Mouse (Mus musculus): Measurements from ENCODE around the gene Caln1.
A peak's percentile ranks its signal among the peaks of the same experiment; 100 is the strongest.

Gene Caln1

GRCm38 (mm10) chr5:130699476-130699875, 330.2 kb downstream of the Caln1 start:
- DNase-seq (ENCODE audit: low spot score) = no peak

DNA sequence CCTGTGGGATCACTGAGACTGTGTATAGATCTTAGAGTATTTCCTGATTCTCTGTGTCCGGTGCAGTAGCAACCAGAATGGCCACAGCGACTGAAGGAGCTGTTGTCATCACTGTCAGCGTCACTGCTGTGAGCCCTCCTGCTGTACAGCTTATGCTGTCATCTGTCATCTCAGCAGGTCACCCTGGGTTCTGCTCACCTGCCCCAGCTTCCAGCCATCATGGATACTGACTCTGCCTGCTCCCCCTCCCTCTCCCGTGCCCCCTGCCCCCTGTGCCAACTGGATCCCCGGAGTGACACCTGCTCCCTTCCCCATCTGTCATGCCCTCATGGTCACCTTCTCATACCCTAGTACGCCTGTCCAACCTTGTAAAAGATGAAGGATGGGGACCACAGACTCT, 332.5 kb downstream of the Caln1 start:
- DNase-seq (ENCODE audit: low spot score) = no peak

DNA sequence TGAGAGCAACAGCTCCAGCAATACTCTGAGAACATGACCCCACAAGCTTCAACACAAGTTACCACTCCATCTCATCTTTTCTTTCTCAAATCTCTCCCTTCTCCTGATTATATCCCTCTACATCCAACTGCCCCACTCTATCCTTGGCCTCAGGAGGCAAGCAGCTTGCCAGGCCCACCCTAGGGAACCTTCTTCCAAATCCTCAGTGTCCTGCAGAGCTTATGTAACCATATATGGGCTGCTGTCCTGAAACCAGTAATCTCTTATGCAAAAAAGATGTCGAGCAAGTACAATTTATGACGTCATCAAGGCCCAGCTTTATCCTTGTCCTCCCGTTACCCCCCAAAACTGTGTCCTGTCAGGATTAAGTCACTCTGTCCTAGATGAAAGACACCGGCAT, 333.1 kb downstream of the Caln1 start:
- no peak for DNase-seq (ENCODE audit: low spot score)

DNA sequence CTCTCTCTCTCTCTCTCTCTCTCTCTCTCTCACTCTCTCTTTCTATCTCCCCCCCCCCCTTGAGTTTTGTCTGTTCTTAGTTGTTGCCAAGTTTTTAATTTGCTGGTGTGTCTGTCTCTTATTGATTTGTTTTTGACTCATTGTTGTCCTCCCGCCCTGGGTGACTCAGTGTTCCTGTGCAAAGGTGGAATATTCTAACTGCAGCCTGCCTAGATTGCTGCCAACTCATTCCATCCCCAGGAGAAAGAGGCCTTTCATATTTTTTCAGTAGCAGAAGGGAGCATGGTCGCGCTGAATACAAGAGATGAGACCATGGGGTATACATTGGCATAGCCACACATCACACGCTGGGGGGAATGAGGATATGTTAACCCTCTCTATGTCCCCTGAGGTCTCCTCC, 335.6 kb downstream of the Caln1 start:
- no peak for DNase-seq (ENCODE audit: low spot score)

DNA sequence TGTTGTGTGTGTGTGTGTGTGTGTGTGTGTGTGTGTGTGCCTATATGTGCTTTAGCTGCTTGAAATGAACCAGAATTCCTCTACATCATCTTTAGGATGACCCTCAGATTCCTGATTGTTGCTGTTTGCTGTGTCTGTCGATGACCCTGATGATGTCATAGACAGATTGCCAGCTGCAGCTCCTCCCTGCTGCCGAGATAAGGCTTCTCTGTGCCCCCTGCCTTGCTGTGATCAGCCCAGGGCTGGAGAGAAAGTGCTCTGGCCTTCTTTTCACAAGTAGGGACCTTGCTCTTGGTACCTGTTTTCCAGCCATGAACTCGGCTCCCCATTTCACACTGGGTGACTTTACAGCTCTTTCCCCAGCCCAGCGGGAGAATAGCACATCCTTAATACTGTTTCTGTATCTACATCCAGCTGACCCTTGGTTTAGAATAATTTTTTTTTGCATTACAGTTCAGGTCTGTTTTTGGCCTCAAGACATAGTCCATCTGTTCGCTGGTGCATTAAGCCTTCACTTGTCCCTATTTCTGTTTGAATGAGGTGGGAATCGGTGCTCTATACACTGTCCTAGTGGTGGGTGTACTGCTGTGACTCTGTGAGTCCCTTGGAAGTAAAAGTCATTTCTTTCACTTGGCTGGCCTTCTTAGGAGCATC, 337.1 kb downstream of the Caln1 start:
- no peak for DNase-seq (ENCODE audit: low spot score)

- no peak for DNase-seq (ENCODE audit: low spot score)
These were observed 338.5 kb downstream of the Caln1 start for GRCm38 (mm10) chr5:130707755-130708154.

DNA sequence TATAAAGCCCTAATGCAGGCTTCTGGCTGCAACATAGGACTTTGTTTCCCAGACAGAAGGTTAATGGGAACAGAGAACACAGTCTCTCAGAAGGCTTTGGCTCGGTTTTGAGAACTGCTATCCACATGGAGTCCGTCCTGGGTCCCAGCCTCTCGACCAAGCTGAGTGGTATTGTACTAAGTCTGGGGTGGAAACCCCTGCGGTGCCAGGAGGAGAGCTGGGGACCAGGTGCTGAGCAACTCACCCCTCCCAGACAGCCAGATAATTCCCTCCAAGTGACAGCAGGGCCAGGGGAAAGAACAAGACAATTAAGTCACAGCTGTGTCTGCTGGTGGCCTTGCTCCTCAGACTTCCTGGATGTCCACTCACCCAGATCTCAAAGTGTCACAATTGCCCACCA, 339.4 kb downstream of the Caln1 start:
- DNase-seq (ENCODE audit: low spot score) = no peak

DNA sequence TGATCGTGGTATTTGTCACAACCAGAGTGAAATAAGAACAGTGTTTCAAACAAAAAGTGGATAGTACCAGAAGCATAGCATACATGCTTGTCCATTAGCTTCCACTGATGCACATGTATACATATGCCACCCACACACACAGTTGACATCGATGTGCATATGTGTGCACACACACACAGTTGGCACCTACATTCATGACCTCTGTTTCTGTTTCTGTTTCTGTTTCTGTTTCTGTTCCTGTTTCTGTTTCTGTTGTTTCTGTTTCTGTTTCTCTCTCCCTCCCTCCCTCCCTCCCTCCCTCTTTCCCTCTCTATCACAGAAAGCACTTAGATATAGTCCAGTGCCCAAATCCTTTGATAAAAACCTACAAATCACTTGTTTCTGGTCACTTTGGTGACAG, 342.4 kb downstream of the Caln1 start:
- DNase-seq (ENCODE audit: low spot score) = no peak

- no peak for DNase-seq (ENCODE audit: low spot score)
These were observed 343.0 kb downstream of the Caln1 start for GRCm38 (mm10) chr5:130712281-130712680.

DNA sequence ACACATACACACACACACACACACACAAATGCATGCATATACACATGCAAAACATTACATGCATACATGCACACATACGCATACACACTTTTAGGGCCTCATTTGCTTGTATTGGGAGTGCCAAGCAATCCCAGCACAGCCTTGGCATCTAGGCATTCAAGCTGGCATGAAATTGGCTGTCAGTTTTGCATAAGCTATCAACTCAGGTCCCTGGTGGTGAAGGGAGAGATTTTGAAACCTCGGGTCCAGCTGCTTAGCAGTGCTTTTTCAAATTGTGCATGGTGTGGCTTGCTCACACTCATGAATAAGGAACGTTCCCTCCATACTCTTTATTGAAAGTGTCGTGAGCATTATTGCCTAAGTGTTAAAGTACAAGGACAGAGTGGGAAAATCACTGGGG, 345.9 kb downstream of the Caln1 start:
- no peak for DNase-seq (ENCODE audit: low spot score)

GRCm38 (mm10) chr5:130718385-130718784, 349.1 kb downstream of the Caln1 start:
- DNase-seq (ENCODE audit: low spot score) = no peak

- DNase-seq (ENCODE audit: low spot score) = no peak
These were observed 372.9 kb downstream of the Caln1 start for GRCm38 (mm10) chr5:130742171-130742570.

- no peak for DNase-seq (ENCODE audit: low spot score)
These were observed 388.3 kb downstream of the Caln1 start for GRCm38 (mm10) chr5:130757517-130757916.

- no peak for DNase-seq (ENCODE audit: low spot score)
These were observed 396.5 kb downstream of the Caln1 start for GRCm38 (mm10) chr5:130765784-130766183.

DNA sequence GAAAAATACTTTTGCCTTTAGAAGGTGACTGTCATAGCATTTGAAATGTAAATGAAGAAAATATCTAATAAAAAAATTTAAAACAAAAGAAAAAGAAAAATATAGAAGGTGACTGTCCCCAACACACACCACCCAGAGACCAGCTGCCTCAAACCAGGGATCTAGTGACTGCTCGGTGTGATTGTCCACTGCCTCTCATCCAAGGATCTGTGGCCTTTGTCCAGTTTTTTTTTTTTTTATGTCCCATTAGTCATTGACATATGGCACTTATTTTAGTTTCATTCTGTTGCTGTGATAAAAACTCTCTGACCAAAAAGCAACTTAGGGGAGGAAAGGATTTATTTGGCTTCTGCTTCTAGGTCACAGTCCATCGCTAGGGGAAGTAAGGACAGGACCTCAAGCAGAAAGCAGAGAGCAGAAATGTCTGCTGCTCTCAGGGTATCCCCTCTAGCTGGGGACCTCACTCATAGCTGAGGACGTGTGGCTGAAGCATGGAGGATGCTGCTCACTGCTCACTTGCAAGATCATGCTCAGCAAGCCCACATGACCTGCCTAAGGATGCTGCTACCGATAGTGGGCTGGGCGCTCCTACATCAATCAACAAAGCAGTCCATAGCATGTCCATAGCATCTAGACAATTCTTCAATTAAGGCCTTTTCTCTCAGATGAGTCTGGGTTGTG, 401.9 kb downstream of the Caln1 start:
- DNase-seq (ENCODE audit: low spot score) = no peak

DNA sequence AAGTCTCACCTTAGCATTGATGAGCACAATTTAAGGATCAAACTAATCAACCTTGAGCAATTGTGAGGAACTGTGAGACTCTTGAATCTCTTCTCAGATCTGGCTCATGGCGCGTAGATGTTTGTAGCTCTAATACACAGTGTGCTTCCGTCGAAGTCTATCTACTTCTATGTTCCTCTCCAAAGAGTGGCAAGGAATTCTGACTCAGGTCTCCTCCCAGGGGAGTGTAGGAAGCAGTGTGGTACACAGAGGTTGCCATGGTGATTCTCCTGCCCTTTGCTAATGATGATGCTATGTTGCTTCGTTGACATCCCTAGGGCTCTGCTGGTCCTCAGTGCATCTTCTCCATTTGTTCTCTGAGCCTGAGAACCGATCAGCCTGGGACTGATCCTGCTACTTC, 403.2 kb downstream of the Caln1 start:
- no peak for DNase-seq (ENCODE audit: low spot score)

- no peak for DNase-seq (ENCODE audit: low spot score)
These were observed 405.7 kb downstream of the Caln1 start for GRCm38 (mm10) chr5:130774946-130775345.

DNA sequence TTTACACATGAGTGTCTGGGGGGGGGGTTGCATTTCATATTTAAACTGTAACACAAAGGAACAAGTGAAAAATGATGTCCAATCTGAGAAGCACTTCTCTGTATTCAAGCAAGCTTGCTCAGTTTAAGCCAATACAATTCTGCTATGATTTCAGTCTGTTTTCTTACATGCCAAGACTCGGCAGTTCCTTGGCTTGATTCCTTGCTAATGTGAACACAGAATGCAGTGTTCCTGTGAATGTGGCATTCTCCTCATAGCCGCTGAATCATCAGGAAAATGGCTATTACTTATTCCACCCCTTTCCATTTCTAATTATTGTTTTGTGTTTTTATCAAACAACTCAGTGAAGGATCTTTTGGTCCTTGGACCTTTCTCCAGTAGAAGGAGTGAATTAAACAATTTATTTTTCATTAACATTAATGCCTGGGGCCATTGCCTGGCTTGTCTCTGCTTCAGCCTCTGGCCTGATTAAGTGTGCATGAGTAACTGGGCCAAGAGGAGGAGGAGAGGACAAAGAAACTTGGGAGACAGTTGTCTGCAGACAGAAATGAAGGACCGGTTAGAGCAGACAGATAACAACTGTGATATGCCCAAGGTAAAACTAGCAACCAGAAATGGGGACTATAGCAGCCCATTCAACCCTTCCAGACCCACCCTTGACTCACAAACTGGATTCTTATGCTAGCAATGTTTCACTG, 423.6 kb downstream of the Caln1 start:
- no peak for DNase-seq (ENCODE audit: low spot score)

- no peak for DNase-seq (ENCODE audit: low spot score)
These were observed 428.5 kb downstream of the Caln1 start for GRCm38 (mm10) chr5:130797713-130798112.

DNA sequence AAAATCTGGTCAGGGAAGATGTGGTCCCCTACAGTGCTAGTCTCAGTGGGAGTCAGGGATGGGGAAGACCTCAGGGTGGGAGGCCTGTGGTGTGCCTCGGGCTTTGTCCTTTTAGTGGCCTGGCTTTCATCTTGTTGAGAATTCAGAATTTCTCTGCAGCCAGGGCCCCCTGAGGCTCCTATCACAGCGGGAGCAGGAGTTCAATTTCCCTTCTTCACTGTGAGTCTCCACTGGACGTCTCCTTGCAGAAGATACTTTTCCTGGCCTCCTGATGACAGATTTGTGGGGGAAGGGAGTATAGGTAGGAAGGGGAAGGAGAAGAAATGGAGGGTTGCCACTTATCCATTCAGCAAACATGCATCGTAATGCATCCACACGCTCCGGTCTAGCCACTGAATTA, 441.1 kb downstream of the Caln1 start:
- no peak for DNase-seq (ENCODE audit: low spot score)

DNA sequence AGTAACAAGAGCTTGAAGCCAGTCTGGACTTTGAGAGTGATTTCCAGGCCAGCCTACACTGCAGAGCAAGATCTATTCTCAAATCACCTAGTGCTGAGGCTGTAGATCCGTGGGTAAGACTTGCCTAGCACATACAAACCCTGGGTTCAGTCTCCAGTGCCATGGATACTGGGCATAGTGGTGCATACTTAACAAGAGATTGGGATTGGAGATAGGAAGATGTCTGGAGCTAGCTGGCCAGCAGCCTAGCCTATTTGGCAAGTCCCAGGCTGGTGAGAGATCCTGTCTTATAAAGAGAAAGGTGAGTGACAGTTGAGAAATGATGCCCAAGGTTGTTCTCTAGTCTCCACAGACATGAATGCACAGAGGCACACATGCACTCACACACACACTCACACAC, 441.6 kb downstream of the Caln1 start:
- no peak for DNase-seq (ENCODE audit: low spot score)

GRCm38 (mm10) chr5:130811266-130811665, 442.0 kb downstream of the Caln1 start:
- DNase-seq (ENCODE audit: low spot score) = peak; percentile 10

DNA sequence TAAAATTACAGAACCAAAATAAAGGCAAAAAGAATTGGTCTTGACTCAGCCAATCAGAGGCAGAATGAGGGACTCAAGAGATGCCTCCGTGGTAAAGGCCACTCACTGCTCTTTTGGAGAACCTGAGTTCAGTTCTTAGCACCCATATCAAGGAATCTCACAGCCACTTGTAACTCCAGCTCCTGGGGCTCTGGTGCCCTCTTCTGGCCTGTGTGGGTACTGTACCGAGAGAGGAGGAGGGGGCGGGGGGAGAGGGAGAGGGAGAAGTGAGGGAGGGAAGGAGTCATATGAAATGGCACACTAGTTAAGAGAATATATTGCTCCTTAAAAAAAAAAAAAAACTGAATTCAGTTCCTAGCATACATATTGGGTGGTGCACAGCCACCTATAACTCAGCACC, 442.7 kb downstream of the Caln1 start:
- DNase-seq (ENCODE audit: low spot score) = no peak

Data from ovary, postnatal 36 days (tissue).